Mouse (Mus musculus) heart, embryonic 11.5 days (tissue): ENCODE measurements around the gene Ndst4. TPM values are rescaled to one million over a fixed set of nuclear protein-coding genes. Genes with fewer than 3 reads are reported as not detected.

Source experiments
- ATAC-seq: fragments of 200-750 bp; cut with Nextera tagmentation; replicated peaks from 2 replicates; pipeline ENCODE4 v1.8.0; 2017; ENCODE audit warnings: moderate library complexity; ENCODE audit not compliant: insufficient number of reproducible peaks, low FRiP score, low TSS enrichment
- H3K27ac ChIP-seq: fragments of 300-500 bp; sonication (generic); 2 replicates; pipeline ENCODE4 v1.5.1; 2014; ENCODE audit warnings: mild to moderate bottlenecking, low read depth, low read length
- H3K27me3 ChIP-seq: fragments of 300-500 bp; sonication (generic); 2 replicates; pipeline ENCODE4 v1.6.1; 2014; ENCODE audit warnings: mild to moderate bottlenecking, low read length, mixed read lengths; ENCODE audit not compliant: control insufficient read depth, insufficient read depth
- H3K36me3 ChIP-seq: fragments of 300-500 bp; sonication (generic); 2 replicates; pipeline ENCODE4 v1.6.1; 2014; ENCODE audit warnings: mild to moderate bottlenecking, low read length, moderate library complexity, mixed read lengths; ENCODE audit not compliant: control insufficient read depth, insufficient read depth
- H3K4me1 ChIP-seq: fragments of 300-500 bp; sonication (generic); 2 replicates; pipeline ENCODE4 v1.6.1; 2014; ENCODE audit warnings: low read length; ENCODE audit not compliant: control insufficient read depth, insufficient read depth
- H3K4me2 ChIP-seq: fragments of 300-500 bp; sonication (generic); 2 replicates; pipeline ENCODE4 v1.6.1; 2014; ENCODE audit warnings: mild to moderate bottlenecking, moderate library complexity
- H3K4me3 ChIP-seq: fragments of 300-500 bp; sonication (generic); 2 replicates; pipeline ENCODE4 v1.5.1; 2014; ENCODE audit warnings: low read depth, low read length
- H3K9ac ChIP-seq: fragments of 300-500 bp; sonication (generic); 2 replicates; pipeline ENCODE4 v1.6.1; 2014; ENCODE audit warnings: mild to moderate bottlenecking, low read depth, low read length, moderate library complexity
- H3K9me3 ChIP-seq: fragments of 300-500 bp; sonication (generic); replicated peaks from 2 replicates; pipeline ENCODE4 v1.6.1; 2016; ENCODE audit warnings: low read length; ENCODE audit not compliant: control insufficient read depth
- WGBS: fragments of 180-500 bp; shearing (Covaris S2); extraction: QIAGEN DNeasy Blood & Tissue Kit; methylation state at CpG from one replicate; pipeline ENCODE4 v1.1.7; 2014; ENCODE audit not compliant: insufficient replicate concordance; 5-methylcytosine and 5-hydroxymethylcytosine counted together
- polyA plus RNA-seq: library from polyadenylated mRNA; unstranded; fragments of >200 nt; fragmentation: Nextera tagmentation; extraction: Ambion mirVana; gene quantifications from 2 replicates; pipeline ENCODE4 v1.2.1, GENCODE M21; 2014

Ndst4 gene
- polyA plus RNA-seq, 1 experiment from 2014 or later: 0.93 TPM

- H3K4me2 ChIP-seq: no peak overlapping the region
- no peaks in the 10 kb centered on the region for H3K4me1 ChIP-seq
- H3K9ac ChIP-seq: no peak overlapping the region
- ATAC-seq: no peak
- no peak overlapping the region for H3K4me3 ChIP-seq
- 79% methylated on average over 2 of the region's 2 CpGs for WGBS
- no peak overlapping the region for H3K27ac ChIP-seq
- H3K36me3 ChIP-seq: no peaks in the 10 kb centered on the region
- no peaks in the 10 kb centered on the region for H3K27me3 ChIP-seq
- no peaks in the 10 kb centered on the region for H3K9me3 ChIP-seq
Observed at GRCm38 (mm10) chr3:125632233-125632632, 228.4 kb downstream of the Ndst4 start.

DNA sequence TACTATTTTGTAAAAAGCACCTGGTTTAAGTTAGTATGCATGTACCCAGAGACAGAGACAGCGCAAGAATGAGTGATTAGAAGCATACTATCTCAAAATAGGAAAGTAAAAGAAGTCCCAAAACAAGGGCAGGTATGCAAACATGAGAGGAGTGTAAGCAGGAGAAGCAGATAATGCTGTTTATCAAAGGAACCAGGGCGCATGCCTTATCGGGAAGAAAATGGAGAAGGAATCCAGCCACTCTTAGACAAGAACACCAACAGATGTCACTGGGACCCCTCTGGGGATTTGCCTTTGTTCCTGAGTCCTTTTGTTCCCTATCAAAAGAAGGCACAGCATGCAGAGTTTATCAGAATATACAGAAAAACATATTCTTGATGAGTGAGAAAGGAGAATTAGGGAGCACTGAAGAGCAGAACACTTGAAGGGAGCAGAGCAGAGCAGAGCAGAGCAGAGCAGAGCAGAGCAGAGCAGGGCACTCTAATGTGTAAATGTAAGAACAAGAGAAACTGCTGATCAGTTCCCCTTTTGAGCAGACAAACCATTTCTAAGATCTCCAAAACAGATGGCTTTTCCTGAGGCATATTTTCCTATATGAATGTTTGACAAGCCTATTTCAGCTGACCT is 251.2 kb downstream of the Ndst4 start:
- ATAC-seq: no peak
- WGBS: 21% methylated on average over 3 of the region's 3 CpGs

GRCm38 (mm10) chr3:125660114-125660717 is 256.3 kb downstream of the Ndst4 start:
- Histone ChIP-seq H3K27ac (no peak overlapping the region), H3K9me3 (no peaks in the 10 kb centered on the region), H3K36me3 (no peaks in the 10 kb centered on the region), H3K4me1 (no peaks in the 10 kb centered on the region), H3K9ac (no peak overlapping the region), H3K4me3 (no peak overlapping the region), H3K4me2 (no peak overlapping the region), H3K27me3 (no peaks in the 10 kb centered on the region)
- 71% methylated on average over 3 of the region's 3 CpGs for WGBS
- ATAC-seq: no peak

More for the DNA sequence above, 251.2 kb downstream of the Ndst4 start:
- Histone ChIP-seq H3K4me3 (no peak overlapping the region), H3K36me3 (no peaks in the 10 kb centered on the region), H3K9me3 (no peaks in the 10 kb centered on the region), H3K27me3 (no peaks in the 10 kb centered on the region), H3K27ac (no peak overlapping the region), H3K4me2 (no peak overlapping the region), H3K9ac (no peak overlapping the region), H3K4me1 (no peaks in the 10 kb centered on the region)

GRCm38 (mm10) chr3:125660884-125661532 is 257.1 kb downstream of the Ndst4 start:
- H3K4me3 ChIP-seq: no peak overlapping the region
- no peak overlapping the region for H3K9ac ChIP-seq
- ATAC-seq: no peak
- H3K4me1 ChIP-seq: no peaks in the 10 kb centered on the region
- H3K27me3 ChIP-seq: no peaks in the 10 kb centered on the region
- H3K27ac ChIP-seq: no peak overlapping the region
- no peaks in the 10 kb centered on the region for H3K9me3 ChIP-seq
- WGBS: 61% methylated on average over 2 of the region's 2 CpGs
- no peak overlapping the region for H3K4me2 ChIP-seq
- no peaks in the 10 kb centered on the region for H3K36me3 ChIP-seq

DNA sequence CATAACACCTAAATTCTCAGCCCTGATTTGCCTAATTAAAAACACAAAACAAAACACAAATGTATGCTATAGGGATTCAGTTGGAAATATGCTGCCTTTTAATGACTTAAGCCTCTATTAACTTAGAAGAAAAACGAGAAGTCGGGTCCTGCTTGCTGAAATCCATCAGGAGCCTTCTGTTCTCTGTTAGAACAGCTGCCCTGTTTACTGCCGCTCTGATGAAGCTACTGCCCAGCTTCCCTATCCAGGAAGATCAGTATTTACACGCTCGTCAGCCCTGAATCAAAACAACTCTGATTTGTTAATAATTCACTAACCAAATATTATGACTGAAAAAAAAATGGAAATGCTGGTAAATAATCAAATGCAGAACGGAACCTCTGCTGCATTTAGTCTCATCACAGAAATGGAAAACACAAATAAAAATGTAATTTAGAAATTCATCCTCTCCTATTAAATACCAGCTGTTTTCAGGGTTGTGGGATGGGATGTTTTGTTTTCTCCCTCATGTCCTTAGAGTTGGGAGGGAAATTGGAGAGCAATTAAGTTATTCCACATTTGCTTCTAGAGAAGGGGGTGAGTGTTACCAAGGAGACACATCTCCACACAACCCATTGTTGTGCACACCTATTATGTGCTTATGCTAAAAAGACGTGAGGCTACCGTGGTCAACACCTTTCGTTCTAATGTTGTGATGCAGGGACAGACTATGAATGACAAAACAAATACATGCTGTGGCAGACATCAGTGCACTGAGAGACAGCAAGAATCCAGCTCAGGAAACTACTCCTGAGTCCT is 270.3 kb downstream of the Ndst4 start:
- no peak for ATAC-seq
- no peaks in the 10 kb centered on the region for H3K27me3 ChIP-seq
- no peaks in the 10 kb centered on the region for H3K4me1 ChIP-seq
- WGBS: 66% methylated on average over 9 of the region's 9 CpGs
- no peaks in the 10 kb centered on the region for H3K36me3 ChIP-seq
- H3K4me2 ChIP-seq: no peak overlapping the region
- H3K9me3 ChIP-seq: no peaks in the 10 kb centered on the region
- H3K27ac ChIP-seq: no peak overlapping the region
- H3K9ac ChIP-seq: no peak overlapping the region
- no peak overlapping the region for H3K4me3 ChIP-seq

- Histone ChIP-seq H3K36me3 (no peaks in the 10 kb centered on the region), H3K4me3 (no peak overlapping the region), H3K4me1 (no peaks in the 10 kb centered on the region), H3K27me3 (no peaks in the 10 kb centered on the region), H3K9ac (no peak overlapping the region), H3K4me2 (no peak overlapping the region), H3K9me3 (no peaks in the 10 kb centered on the region), H3K27ac (no peak overlapping the region)
- WGBS: 82% methylated on average over 6 of the region's 6 CpGs
- no peak for ATAC-seq
Observed at GRCm38 (mm10) chr3:125675211-125675896, 271.5 kb downstream of the Ndst4 start.

DNA sequence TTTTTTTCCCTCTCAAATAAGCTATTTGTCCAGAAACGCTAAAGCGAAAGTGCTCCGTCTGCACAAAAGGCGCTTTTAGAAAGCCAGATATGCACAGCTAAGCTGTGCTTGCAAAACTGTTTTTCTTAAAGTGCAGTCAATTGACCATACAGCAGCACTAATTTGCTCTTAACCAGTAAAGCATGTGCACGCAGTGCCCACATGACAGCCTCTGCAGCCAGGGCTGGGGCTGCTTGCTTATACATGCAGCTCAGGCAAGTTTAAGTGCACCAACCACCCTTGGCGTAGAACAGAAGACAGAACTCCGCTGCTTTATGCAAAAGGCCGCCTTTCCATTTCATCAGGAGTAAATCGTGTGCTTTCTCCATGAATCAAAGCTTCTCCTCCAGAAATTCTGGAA is 275.0 kb downstream of the Ndst4 start:
- no peaks in the 10 kb centered on the region for H3K4me1 ChIP-seq
- H3K4me3 ChIP-seq: no peak overlapping the region
- no peak overlapping the region for H3K4me2 ChIP-seq
- no peak for ATAC-seq
- no peaks in the 10 kb centered on the region for H3K36me3 ChIP-seq
- no peak overlapping the region for H3K9ac ChIP-seq
- no peak overlapping the region for H3K27ac ChIP-seq
- WGBS: 83% methylated on average over 9 of the region's 9 CpGs
- no peaks in the 10 kb centered on the region for H3K27me3 ChIP-seq
- H3K9me3 ChIP-seq: no peaks in the 10 kb centered on the region
